ENCODE assay signal across 8 mouse cellular contexts in genomic region chr1:38835568-38836476, GRCm38 (mm10). TPM values are rescaled to one million over a fixed set of nuclear protein-coding genes. Genes with fewer than 3 reads are reported as not detected.
A peak's percentile ranks its signal among the peaks of the same experiment; 100 is the strongest.
DNase-seq lines count a peak whose midpoint lies in the region; ATAC-seq lines count a peak whose summit lies in the region.

No protein-coding gene starts in this region.

- no peak overlapping the region for H3K27ac ChIP-seq in lung, embryonic 16.5 days (ENCODE audit: low read length)
- H3K27ac ChIP-seq in intestine, embryonic 14.5 days (ENCODE audit: low read depth) = 0 out of 2 replicates have a peak overlapping the region, but pooled peaks have one; percentile 11

- no peak for DNase-seq in lung, postnatal 36 days
- peak; percentile 80 for DNase-seq in cerebellum, adult 9-11 months
- DNase-seq in frontal cortex, postnatal 10 days (ENCODE audit: low spot score in 2 of 2) = peak; percentile 28 to 58
- DNase-seq in intestine, embryonic 14.5 days (ENCODE audit: low spot score) = peak; percentile 74
- DNase-seq in liver = peak; percentile 6
- DNase-seq in retina, postnatal 7 days (ENCODE audit: low read depth, low spot score) = peak; percentile 30

- no peaks in the 10 kb centered on the region for H3K36me3 ChIP-seq in lung, embryonic 16.5 days (ENCODE audit: control insufficient read depth, insufficient read depth, low read length)
- H3K36me3 ChIP-seq in intestine, embryonic 14.5 days (ENCODE audit: control insufficient read depth, insufficient read depth, low read length) = no peaks in the 10 kb centered on the region

- peaks cover 9% of the 10 kb centered on the region for H3K4me1 ChIP-seq in lung, embryonic 16.5 days (replicated peaks; ENCODE audit: control insufficient read depth, insufficient read depth, low read length)
- peaks cover 7% of the 10 kb centered on the region; the same call in 1 of the 2 replicates for H3K4me1 ChIP-seq in intestine, embryonic 14.5 days (replicated peaks; ENCODE audit: control insufficient read depth, insufficient read depth, low read length)

- peak; percentile 82 for ATAC-seq in lung, embryonic 16.5 days (ENCODE audit: low read depth)
- peak; percentile 68 for ATAC-seq in intestine, embryonic 14.5 days (replicated peaks; ENCODE audit: low FRiP score, low TSS enrichment, low read depth)
- no peak; the same call in 1 of the 2 replicates for ATAC-seq in granulocyte monocyte progenitor cell, adult 5-6 weeks (replicated peaks; ENCODE audit: poor library complexity, severe bottlenecking)

- H3K9me3 ChIP-seq in lung, embryonic 16.5 days (ENCODE audit: control insufficient read depth, low read length) = no peaks in the 10 kb centered on the region
- H3K9me3 ChIP-seq in intestine, embryonic 14.5 days (ENCODE audit: control insufficient read depth, low read length) = no peaks in the 10 kb centered on the region

- peak overlapping the region; percentile 70 for H3K9ac ChIP-seq in lung, embryonic 16.5 days (ENCODE audit: low read length)
- H3K9ac ChIP-seq in intestine, embryonic 14.5 days (ENCODE audit: low read length) = peak overlapping the region; percentile 67

- WGBS in lung, embryonic 16.5 days = 3% methylated on average over 87 of the region's 103 CpGs
- 3% methylated on average over 99 of the region's 103 CpGs for WGBS in intestine, embryonic 14.5 days

- H3K27me3 ChIP-seq in lung, embryonic 16.5 days (ENCODE audit: control insufficient read depth, insufficient read depth, low read depth, low read length) = peaks cover 27% of the 10 kb centered on the region
- peaks cover 24% of the 10 kb centered on the region; the same call in 1 of the 2 replicates for H3K27me3 ChIP-seq in intestine, embryonic 14.5 days (replicated peaks; ENCODE audit: control insufficient read depth, insufficient read depth, low read length)

- peak overlapping the region; percentile 99 for H3K4me2 ChIP-seq in lung, embryonic 16.5 days (ENCODE audit: low read depth, low read length)
- H3K4me2 ChIP-seq in intestine, embryonic 14.5 days (ENCODE audit: low read length) = peak overlapping the region; percentile 99

- peak overlapping the region; percentile 66 for H3K4me3 ChIP-seq in lung, embryonic 16.5 days (ENCODE audit: low read length)
- peak overlapping the region; percentile 60 for H3K4me3 ChIP-seq in intestine, embryonic 14.5 days (ENCODE audit: low read depth, low read length)

RNA-seq across cellular contexts. Expression of gene Lonrf2, which starts 0.7 kb away (rescaled TPM):
- polyA plus RNA-seq in lung, embryonic 16.5 days (2015; fragmentation: Nextera tagmentation; extraction: Ambion mirVana) = 0.38 and 0.40 TPM in 2 replicates
- 2.2 and 2.5 TPM in 2 replicates for polyA plus RNA-seq in intestine, embryonic 14.5 days (2014; fragmentation: Nextera tagmentation; extraction: Ambion mirVana)
- not detected in 2 replicates for total RNA-seq in granulocyte monocyte progenitor cell, adult 5-6 weeks (2014; fragmentation: Nextera tagmentation)
- total RNA-seq in granulocyte monocyte progenitor cell, adult 5-6 weeks (2017) = 0.31 TPM in 1 of 2 replicates, not detected in the other
